Mouse (Mus musculus): ENCODE results near the gene Pald1.
A peak's percentile ranks its signal among the peaks of the same experiment; 100 is the strongest.

The Pald1 gene

DNA sequence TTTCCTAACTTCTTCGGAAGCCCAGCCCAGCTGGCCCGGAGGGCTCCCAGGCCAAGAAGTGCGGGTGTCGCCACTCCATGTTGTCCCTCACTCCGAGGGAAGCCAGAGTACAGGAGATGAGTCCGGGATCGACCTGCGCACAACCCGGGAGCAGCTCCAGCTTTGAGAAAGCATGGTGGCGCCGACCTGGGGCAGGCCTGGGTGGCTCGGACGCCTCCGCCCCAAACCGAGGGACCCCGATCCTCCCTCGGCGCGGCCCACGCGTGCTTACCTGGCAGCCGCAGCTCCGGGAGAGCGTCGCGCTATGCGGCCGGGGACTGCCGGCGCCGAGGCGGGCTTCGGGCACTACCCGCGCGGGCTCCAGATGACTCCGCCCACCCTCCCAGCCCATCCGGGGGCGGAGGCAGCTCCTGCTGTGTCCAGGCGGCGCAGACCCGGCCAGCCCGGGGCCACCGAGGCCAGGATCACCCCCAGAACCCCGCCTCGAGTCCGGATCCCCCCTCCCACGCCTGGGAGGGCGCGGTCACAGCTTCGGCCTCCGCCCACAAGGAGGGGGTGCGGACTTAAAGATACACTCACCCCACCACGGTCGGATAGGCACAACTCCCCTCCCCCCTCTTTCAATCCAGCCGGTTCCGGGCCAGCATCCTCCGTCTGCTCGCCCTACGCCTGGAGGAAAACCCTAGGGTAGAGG lies at the start of gene Pald1:
Gene Pald1, minus strand, starts transcription at position 510 of the 694 bp plus-strand sequence.
- peak; percentile 38 to 66 for DNase-seq (ENCODE audit: low spot score in 2 of 2)

- DNase-seq (ENCODE audit: low spot score in 2 of 2), result no peak
Observed at GRCm38 (mm10) chr10:61431375-61431774, 48.0 kb upstream of the Pald1 start.

- DNase-seq (ENCODE audit: low spot score in 2 of 2), result no peak
Observed at GRCm38 (mm10) chr10:61429043-61429442, 45.7 kb upstream of the Pald1 start.

DNA sequence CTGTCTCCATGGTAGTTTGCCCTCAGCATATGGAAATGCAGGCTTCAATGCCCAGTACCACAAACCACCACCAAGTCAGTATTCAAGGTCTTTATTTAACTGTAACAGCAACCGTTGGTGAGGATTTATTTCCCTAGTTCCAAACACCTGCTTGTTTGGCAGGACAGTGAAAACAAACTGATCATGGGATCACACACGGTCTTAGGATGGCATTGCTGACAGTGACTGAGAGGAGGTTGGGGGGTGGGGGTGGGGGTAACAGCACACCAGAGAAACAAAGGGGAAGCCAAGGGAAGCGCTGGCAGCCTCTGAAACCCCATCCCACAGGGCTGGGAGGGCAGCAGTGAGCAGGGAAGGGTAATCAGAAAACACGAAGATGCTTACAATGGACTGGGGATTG lies 45.1 kb upstream of the Pald1 start:
- no peak for DNase-seq (ENCODE audit: low spot score in 2 of 2)

- DNase-seq (ENCODE audit: low spot score in 2 of 2), result no peak
Observed at GRCm38 (mm10) chr10:61427951-61428350, 44.6 kb upstream of the Pald1 start.

GRCm38 (mm10) chr10:61426251-61426757 lies 43.0 kb upstream of the Pald1 start:
- no peak for DNase-seq (ENCODE audit: low spot score in 2 of 2)

- no peak for DNase-seq (ENCODE audit: low spot score in 2 of 2)
Observed at GRCm38 (mm10) chr10:61425047-61425446, 41.7 kb upstream of the Pald1 start.

DNA sequence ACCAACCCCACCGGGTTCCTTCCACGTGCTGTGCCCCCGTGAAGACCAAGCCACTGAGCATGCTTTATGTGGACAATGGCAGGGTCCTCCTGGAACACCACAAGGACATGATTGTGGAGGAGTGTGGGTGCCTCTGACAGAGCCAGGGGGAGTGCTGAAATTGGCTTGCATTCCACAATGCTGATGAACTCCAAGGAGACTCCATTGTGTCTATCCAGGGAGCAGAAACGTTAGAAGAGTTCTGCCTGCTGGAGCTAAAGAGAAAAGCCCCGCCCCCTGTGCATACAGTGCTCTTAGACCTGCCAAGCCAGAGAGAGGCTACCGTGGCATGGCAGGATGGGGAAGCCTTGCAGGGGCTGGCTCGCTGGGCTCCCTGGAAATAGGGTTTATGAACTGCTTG lies 41.2 kb upstream of the Pald1 start:
- DNase-seq (ENCODE audit: low spot score in 2 of 2), result no peak

DNA sequence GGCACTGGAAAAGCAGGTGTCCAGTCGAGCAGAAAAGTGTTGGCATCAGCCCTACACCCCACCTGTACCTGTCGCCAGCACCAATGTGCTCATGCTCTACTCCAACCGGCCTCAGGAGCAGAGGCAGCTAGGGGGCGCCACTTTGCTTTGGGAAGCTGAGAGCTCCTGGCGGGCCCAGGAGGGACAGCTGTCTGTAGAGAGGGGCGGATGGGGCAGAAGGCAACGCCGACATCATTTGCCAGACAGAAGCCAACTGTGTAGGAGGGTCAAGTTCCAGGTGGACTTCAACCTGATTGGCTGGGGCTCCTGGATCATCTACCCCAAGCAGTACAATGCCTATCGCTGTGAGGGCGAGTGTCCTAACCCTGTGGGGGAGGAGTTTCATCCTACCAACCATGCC lies 40.0 kb upstream of the Pald1 start:
- peak; percentile 45 to 79 for DNase-seq (ENCODE audit: low spot score in 2 of 2)

DNA sequence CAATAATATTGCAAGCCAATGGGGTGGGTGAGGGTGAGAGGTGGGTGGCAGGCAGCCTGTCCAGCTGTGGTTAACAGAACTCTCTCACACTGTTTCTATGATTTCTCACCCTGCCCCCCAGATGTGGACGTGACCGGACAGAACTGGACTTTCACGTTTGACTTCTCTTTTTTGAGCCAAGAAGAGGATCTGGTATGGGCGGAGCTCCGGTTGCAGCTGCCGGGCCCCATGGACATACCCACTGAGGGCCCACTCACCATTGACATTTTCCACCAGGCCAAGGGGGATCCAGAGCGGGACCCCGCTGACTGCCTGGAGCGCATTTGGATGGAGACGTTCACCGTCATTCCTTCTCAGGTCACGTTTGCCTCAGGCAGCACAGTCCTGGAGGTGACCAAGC lies 39.5 kb upstream of the Pald1 start:
- no peak for DNase-seq (ENCODE audit: low spot score in 2 of 2)

- no peak for DNase-seq (ENCODE audit: low spot score in 2 of 2)
Observed at GRCm38 (mm10) chr10:61420011-61420410, 36.7 kb upstream of the Pald1 start.

- no peak for DNase-seq (ENCODE audit: low spot score in 2 of 2)
Observed at GRCm38 (mm10) chr10:61419146-61419545, 35.8 kb upstream of the Pald1 start.

- DNase-seq (ENCODE audit: low spot score in 2 of 2), result no peak
Observed at GRCm38 (mm10) chr10:61418131-61418900, 35.0 kb upstream of the Pald1 start.

DNA sequence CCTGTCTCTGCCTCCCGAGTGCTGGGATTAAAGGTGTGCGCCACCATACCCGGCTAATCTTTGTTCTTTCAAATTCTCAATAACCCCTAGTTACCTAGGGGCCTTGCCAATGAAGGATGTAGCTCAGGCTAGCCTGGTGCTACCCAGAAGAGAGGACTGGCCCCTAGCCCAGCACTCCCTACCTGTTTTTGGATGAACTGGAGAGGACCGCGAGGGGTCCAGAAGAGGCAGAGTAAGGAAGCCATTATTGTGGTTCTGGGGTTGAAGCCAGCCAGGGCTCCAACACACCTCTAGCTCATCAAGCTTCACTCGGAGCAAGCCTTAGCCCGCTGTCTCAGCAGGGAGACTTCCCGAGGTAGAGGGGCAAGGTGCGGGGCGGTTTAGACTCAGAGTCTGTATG lies 34.3 kb upstream of the Pald1 start, which contains the start of gene Nodal:
Gene Nodal, plus strand, starts transcription at position 301 of the 400 bp plus-strand sequence.
- no peak for DNase-seq (ENCODE audit: low spot score in 2 of 2)

DNA sequence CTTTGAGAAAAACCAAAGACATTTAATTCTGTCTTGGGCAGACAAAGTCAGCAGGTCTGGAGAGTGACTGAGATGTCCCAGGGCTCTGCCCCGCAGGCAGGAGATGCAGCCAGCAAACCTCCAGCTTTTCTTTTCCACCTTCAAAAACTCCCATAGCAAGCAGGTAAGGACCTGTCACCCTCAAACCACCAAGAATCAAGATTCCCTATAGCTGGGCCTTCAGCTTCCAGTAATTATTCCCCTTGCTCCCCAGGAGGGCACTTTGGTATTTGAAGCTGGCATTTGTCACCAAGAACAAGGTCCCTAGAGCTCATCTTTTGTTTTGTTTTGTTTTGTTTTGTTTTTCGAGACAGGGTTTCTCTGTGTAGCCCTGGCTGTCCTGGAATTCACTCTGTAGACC lies 33.7 kb upstream of the Pald1 start:
- no peak for DNase-seq (ENCODE audit: low spot score in 2 of 2)

DNA sequence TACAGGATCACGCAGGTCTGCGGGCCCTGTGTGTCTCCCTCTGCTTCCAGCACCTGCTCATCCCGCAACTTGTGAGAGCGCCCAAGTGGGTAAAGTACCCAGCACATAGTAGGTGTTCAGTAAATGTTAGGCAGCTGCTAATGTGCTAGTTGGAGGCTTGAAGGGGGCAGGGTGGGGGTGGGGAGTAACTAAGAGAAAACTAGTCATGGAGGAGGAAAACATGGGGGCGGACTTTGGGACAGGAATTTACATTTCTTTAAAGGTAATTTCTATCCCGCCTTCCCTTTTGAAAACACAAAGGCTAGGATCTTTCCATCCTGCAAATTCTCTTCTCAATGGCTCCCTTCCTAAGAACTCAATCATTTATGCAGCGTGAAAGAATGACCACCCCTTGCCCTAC lies 33.2 kb upstream of the Pald1 start:
- DNase-seq (ENCODE audit: low spot score in 2 of 2), result no peak

DNA sequence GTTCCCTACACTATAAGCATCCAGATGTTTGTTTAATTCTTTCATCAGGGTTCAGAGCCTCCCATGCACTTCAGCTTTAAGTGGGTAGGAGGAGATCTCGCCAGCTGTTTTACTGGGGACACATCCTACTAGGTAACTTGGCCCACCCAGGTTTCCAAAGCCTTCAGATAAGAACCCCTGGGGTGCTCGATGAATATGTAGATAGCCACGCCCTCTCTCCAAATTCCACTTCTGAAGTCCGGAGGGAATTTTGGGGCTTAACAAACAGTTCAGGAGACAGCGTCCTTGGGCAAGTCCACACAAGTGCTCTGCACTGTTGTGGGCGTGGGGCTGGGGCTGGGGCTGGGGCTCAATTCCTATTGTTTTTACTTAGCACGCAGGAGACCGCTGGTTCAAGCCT lies 32.6 kb upstream of the Pald1 start:
- no peak for DNase-seq (ENCODE audit: low spot score in 2 of 2)

DNA sequence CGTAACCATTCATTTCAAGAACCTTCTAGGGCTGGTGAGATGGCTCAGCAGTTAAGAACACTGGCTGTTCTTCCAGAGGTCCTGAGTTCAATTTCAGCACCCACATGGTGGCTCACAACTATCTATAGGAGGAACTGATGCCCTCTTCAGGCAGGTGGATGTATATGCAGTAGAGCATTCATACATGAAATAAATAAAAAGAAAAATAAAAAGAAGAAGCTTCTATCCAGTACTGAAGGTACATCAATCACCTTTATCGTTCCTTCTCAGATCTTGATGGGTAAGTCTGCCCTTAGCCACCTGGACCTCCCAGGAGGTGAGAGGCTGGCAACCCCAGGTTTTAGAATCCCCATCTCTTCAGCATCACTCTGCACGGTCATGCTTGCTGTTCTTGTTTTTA lies 31.9 kb upstream of the Pald1 start:
- DNase-seq (ENCODE audit: low spot score in 2 of 2), result no peak

DNA sequence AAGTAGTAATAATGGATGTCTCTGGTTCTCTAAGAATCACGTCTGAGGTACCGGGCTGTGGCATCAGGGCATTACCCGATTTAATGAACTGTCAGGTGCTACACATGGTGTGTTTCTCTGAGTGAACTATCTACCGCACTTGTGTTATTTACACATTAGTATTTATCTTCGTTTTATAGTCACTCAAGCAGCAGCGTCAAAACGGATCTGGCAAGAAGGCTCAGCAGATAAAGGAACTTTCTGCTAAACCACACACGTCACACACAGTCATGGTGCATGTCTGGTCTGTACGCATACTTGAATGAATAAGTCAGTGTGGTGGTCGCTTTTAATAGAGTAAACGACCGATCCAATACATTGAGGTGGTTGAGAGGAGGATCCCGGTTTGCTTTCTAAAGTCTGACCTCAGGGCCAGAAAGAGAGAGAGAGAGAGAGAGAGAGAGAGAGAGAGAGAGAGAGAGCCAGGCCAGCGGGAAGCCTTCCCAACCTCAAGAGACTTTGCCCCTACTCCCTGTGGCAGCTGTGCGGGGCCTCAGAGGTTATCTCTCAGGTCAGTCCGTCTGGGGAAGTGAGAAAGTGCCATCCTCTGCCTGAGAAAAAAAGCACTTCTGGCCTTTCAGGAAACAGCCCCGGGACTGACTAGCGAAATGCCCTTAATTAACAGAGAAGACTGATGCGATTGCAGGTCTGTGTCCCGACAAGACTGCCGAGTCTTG lies 29.7 kb upstream of the Pald1 start:
- DNase-seq (ENCODE audit: low spot score in 2 of 2), result peak; percentile 47 to 69

GRCm38 (mm10) chr10:61410193-61410592 lies 26.9 kb upstream of the Pald1 start:
- DNase-seq (ENCODE audit: low spot score in 2 of 2), result no peak

DNA sequence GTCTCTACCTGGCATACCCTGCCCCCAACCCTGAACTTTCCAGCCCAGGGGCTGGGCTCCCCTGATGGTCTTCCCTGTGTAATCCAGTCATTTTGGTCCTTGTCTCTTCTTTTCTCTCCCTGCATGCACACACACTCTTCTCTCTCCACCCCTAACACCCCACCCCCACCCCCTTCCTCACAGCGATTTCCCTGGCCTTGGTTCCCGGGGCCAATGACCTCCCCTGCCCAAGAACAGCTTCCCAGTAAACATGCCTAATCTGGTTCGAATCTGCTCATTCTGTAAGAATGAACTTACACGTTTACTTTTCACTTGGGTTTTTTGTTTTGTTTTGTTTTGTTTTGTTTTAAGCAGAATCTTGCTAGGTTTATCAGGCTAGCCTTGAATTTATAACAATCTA lies 26.4 kb upstream of the Pald1 start:
- DNase-seq (ENCODE audit: low spot score in 2 of 2), result no peak

GRCm38 (mm10) chr10:61405958-61406357 lies 22.6 kb upstream of the Pald1 start:
- DNase-seq (ENCODE audit: low spot score in 2 of 2), result no peak

All from spleen, postnatal 4 days (tissue).